Mouse (Mus musculus) heart, embryonic 16.5 days (tissue): ENCODE data around the gene Rnf157. TPM values are rescaled to one million over a fixed set of nuclear protein-coding genes. Genes with fewer than 3 reads are reported as not detected.

Source experiments
- ATAC-seq: fragments of 200-750 bp; cut with Nextera tagmentation; replicated peaks from 2 replicates; pipeline ENCODE4 v1.8.0; 2017; ENCODE audit warnings: moderate number of reproducible peaks; ENCODE audit not compliant: insufficient read depth, low FRiP score; ENCODE audit errors: extremely low read depth
- H3K27ac ChIP-seq: fragments of 300-500 bp; sonication (generic); 2 replicates; pipeline ENCODE4 v1.5.1; 2014; ENCODE audit warnings: mild to moderate bottlenecking, low read length, control low read depth, moderate library complexity
- H3K27me3 ChIP-seq: fragments of 300-500 bp; sonication (generic); 2 replicates; pipeline ENCODE4 v1.6.1; 2014; ENCODE audit warnings: low read length, mixed read lengths; ENCODE audit not compliant: control insufficient read depth, insufficient read depth
- H3K36me3 ChIP-seq: fragments of 300-500 bp; sonication (generic); 2 replicates; pipeline ENCODE4 v1.6.1; 2014; ENCODE audit not compliant: control insufficient read depth, insufficient read depth
- H3K4me1 ChIP-seq: fragments of 300-500 bp; sonication (generic); 2 replicates; pipeline ENCODE4 v1.6.1; 2014; ENCODE audit warnings: low read length, mixed read lengths; ENCODE audit not compliant: control insufficient read depth, insufficient read depth
- H3K4me2 ChIP-seq: fragments of 300-500 bp; sonication (generic); 2 replicates; pipeline ENCODE4 v1.6.1; 2014; ENCODE audit warnings: low read depth, mild to moderate bottlenecking, control low read depth, low read length
- H3K4me3 ChIP-seq: fragments of 300-500 bp; sonication (generic); 2 replicates; pipeline ENCODE4 v1.5.1; 2014; ENCODE audit warnings: mild to moderate bottlenecking, control low read depth, low read length
- H3K9ac ChIP-seq: fragments of 300-500 bp; sonication (generic); 2 replicates; pipeline ENCODE4 v1.6.1; 2014; ENCODE audit warnings: low read length, control low read depth
- H3K9me3 ChIP-seq: fragments of 300-500 bp; sonication (generic); replicated peaks from 2 replicates; pipeline ENCODE4 v1.6.1; 2016; ENCODE audit warnings: low read length; ENCODE audit not compliant: control insufficient read depth
- WGBS: fragments of 180-500 bp; shearing (Covaris S2); extraction: QIAGEN DNeasy Blood & Tissue Kit; methylation state at CpG from one replicate; pipeline ENCODE4 v1.1.7; 2014; 5-methylcytosine and 5-hydroxymethylcytosine counted together
- polyA plus RNA-seq: library from polyadenylated mRNA; unstranded; fragments of >200 nt; fragmentation: Nextera tagmentation; extraction: Ambion mirVana; gene quantifications from 2 replicates; pipeline ENCODE4 v1.2.1, GENCODE M21; 2015

The Rnf157 gene
- polyA plus RNA-seq, 1 experiment from 2014 or later = 11.6 TPM

DNA sequence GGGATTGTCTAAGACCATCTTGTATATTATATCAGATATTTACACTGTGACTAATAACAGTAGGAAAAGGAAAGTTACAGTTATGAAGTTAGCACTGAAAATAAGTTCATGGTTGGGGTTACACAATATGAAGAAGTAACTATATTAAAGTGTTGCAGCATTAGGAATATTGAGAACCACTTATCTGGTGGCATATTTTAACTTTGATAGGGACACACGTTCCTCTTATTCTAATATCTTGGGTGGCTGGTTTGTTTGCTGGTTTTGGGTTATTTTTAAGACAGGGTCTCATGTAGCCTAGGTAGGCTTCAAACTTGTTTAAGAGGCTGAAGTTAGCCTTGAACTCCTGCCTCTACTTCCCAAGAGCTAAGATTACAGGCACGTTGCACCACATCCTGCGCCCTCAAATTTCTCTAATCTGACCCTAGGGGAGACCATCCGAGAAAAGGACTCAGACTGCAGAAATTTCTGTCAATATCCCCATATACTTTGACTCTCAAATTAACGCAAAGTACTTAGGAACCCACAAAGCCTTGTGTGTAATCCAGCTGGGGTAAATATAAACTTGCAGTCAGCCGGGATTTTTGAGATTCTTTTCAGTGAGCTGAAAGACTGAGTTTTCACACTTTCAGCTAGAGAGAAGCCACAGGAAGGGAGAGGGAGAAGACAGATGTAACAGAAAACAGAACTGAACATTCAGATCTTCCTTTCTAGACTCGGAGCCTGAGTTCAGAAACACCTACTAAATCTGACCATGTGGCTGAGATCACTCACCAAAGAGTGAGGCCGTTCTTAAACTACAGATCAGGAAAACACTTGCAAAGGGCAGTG, 15.1 kb downstream of the Rnf157 start:
- H3K27me3 ChIP-seq = no peaks in the 10 kb centered on the region
- H3K4me3 ChIP-seq = no peak overlapping the region
- no peaks in the 10 kb centered on the region for H3K9me3 ChIP-seq
- 47% methylated on average over 8 of the region's 8 CpGs for WGBS
- H3K9ac ChIP-seq = no peak overlapping the region
- H3K36me3 ChIP-seq = no peaks in the 10 kb centered on the region
- H3K27ac ChIP-seq = no peak overlapping the region
- ATAC-seq = no peak
- H3K4me2 ChIP-seq = no peak overlapping the region
- peaks cover 6% of the 10 kb centered on the region for H3K4me1 ChIP-seq

- no peak for ATAC-seq
- 90% methylated on average over 3 of the region's 3 CpGs for WGBS
- no peak overlapping the region for H3K9ac ChIP-seq
- no peak overlapping the region for H3K4me2 ChIP-seq
- no peak overlapping the region for H3K27ac ChIP-seq
- peaks cover 6% of the 10 kb centered on the region for H3K4me1 ChIP-seq
- H3K27me3 ChIP-seq = no peaks in the 10 kb centered on the region
- no peaks in the 10 kb centered on the region for H3K36me3 ChIP-seq
- no peaks in the 10 kb centered on the region for H3K9me3 ChIP-seq
- H3K4me3 ChIP-seq = no peak overlapping the region
Measured at GRCm38 (mm10) chr11:116396934-116397330, 15.9 kb downstream of the Rnf157 start.

- no peak for ATAC-seq
- Histone ChIP-seq H3K4me3 (no peak overlapping the region), H3K4me1 (peaks cover 6% of the 10 kb centered on the region), H3K27me3 (no peaks in the 10 kb centered on the region), H3K27ac (no peak overlapping the region), H3K9ac (no peak overlapping the region), H3K36me3 (no peaks in the 10 kb centered on the region), H3K4me2 (no peak overlapping the region), H3K9me3 (no peaks in the 10 kb centered on the region)
- WGBS = 77% methylated on average over 11 of the region's 11 CpGs
Measured at GRCm38 (mm10) chr11:116396276-116396933, 16.4 kb downstream of the Rnf157 start.

DNA sequence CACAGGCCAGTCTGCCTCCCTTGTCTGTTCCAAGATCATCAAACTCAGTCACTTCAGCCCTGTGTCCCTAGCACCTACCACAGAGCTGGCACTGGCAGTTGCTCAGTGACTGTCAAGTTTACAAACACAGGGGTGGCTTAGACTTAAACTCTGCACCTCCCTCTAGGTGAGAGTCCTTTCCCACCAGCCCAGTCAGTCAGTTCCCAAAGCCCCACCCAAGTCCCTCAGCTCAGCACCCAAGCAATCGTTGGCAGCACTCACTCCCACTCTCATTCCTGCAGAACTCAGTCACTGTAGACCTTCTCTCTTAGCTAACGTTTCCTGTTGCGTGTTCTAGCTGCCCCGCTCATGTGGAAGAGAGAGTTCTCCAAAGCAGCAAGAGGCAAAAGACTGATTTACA, 18.1 kb downstream of the Rnf157 start:
- no peaks in the 10 kb centered on the region for H3K27me3 ChIP-seq
- WGBS = 71% methylated on average over 4 of the region's 4 CpGs
- no peak overlapping the region for H3K27ac ChIP-seq
- no peak overlapping the region for H3K4me2 ChIP-seq
- 0 out of 2 replicates have a peak, but pooled peaks cover 2% of the 10 kb centered on the region for H3K4me1 ChIP-seq
- no peaks in the 10 kb centered on the region for H3K9me3 ChIP-seq
- no peaks in the 10 kb centered on the region for H3K36me3 ChIP-seq
- no peak for ATAC-seq
- H3K9ac ChIP-seq = no peak overlapping the region
- no peak overlapping the region for H3K4me3 ChIP-seq

- no peak overlapping the region for H3K9ac ChIP-seq
- peak overlapping the region; percentile 17 for H3K4me3 ChIP-seq
- peak overlapping the region; percentile 44 for H3K4me2 ChIP-seq
- ATAC-seq = 0 out of 2 replicates have a peak, but pooled peaks have one; percentile 23
- 64% methylated on average over 14 of the region's 14 CpGs for WGBS
- H3K36me3 ChIP-seq = no peaks in the 10 kb centered on the region
- no peaks in the 10 kb centered on the region for H3K9me3 ChIP-seq
- no peaks in the 10 kb centered on the region for H3K27me3 ChIP-seq
- peak overlapping the region; percentile 74 for H3K27ac ChIP-seq
- peaks cover 24% of the 10 kb centered on the region for H3K4me1 ChIP-seq
Measured at GRCm38 (mm10) chr11:116388841-116389480, 23.9 kb downstream of the Rnf157 start.

DNA sequence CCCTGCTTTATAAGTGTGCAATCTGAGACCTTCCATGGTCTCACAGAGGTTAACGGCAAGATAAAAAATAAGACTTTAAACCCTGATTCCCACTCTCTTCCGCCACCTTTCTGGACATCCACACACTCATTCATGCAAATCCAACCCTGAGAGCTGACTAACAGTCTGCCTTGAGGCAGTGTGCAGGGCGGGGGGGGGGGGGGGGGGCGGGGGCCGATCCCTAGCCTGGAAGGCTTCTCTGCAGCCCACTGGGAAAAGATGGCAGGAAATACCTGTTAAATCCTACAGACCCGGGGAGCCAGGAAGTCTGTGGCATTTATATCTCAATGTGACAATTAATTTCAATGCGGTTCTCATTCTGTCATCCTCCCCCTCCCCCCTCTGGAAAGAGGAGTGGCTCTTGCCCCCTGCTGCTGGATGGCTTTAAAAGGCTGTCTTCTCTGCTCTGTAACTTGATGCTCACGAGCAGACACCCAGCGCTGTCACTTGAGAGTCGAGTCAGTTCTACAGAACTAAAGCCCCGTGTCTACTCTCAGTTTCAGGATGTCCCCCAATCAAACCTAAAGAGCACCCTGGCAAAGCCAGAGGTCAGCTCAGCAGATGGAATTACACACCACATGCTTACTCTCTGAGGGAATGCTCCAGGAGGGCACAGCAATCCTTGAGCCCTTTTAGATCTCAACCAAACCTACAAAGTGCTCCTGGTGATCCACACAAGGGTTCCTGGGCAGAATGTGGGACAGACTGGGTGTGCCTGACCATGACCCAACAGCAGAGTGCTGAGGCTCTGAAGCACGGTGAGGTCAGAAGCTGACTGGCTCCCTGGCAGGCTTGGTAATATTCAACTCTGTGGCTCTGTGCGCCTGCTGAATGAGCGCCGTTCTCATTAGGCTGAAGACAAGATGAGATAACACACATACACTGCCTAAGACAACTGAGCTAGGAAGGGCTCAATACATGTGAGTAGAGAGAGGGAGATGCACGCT, 25.5 kb downstream of the Rnf157 start:
- H3K9me3 ChIP-seq = no peaks in the 10 kb centered on the region
- peak overlapping the region; percentile 51 for H3K4me2 ChIP-seq
- no peaks in the 10 kb centered on the region for H3K36me3 ChIP-seq
- H3K27ac ChIP-seq = peak overlapping the region; percentile 32
- WGBS = 11% methylated on average over 14 of the region's 16 CpGs
- ATAC-seq = peak; percentile 76
- H3K9ac ChIP-seq = peak overlapping the region; percentile 21
- peak overlapping the region; percentile 35 for H3K4me3 ChIP-seq
- no peaks in the 10 kb centered on the region for H3K27me3 ChIP-seq
- H3K4me1 ChIP-seq = peaks cover 24% of the 10 kb centered on the region

GRCm38 (mm10) chr11:116385999-116386398, 26.8 kb downstream of the Rnf157 start:
- ATAC-seq = no peak
- no peaks in the 10 kb centered on the region for H3K9me3 ChIP-seq
- 38% methylated on average over 5 of the region's 5 CpGs for WGBS
- peaks cover 24% of the 10 kb centered on the region for H3K4me1 ChIP-seq
- no peaks in the 10 kb centered on the region for H3K27me3 ChIP-seq
- H3K9ac ChIP-seq = no peak overlapping the region
- no peak overlapping the region for H3K4me3 ChIP-seq
- no peak overlapping the region for H3K4me2 ChIP-seq
- H3K36me3 ChIP-seq = no peaks in the 10 kb centered on the region
- H3K27ac ChIP-seq = no peak overlapping the region

- WGBS = 83% methylated on average over 11 of the region's 11 CpGs
Measured at GRCm38 (mm10) chr11:116384171-116384570, 28.7 kb downstream of the Rnf157 start.

More at GRCm38 (mm10) chr11:116384171-116384570, 28.7 kb downstream of the Rnf157 start:
- Histone ChIP-seq H3K27ac (no peak overlapping the region), H3K9me3 (no peaks in the 10 kb centered on the region), H3K36me3 (no peaks in the 10 kb centered on the region), H3K27me3 (no peaks in the 10 kb centered on the region), H3K4me3 (no peak overlapping the region), H3K4me2 (no peak overlapping the region), H3K9ac (no peak overlapping the region), H3K4me1 (peaks cover 24% of the 10 kb centered on the region)
- no peak for ATAC-seq
